Mouse (Mus musculus) ES-Bruce4 (cell line): ENCODE measurements around the gene Rhag. TPM values are rescaled to one million over a fixed set of nuclear protein-coding genes. Genes with fewer than 3 reads are reported as not detected.

Experiments
- H3K27ac ChIP-seq: 2 replicates; pipeline ENCODE4 v1.5.1; 2012; ENCODE audit warnings: low read length, inconsistent platforms; ENCODE audit not compliant: insufficient read depth
- H3K27me3 ChIP-seq: 2 replicates; pipeline ENCODE4 v1.6.1; 2012; ENCODE audit warnings: mild to moderate bottlenecking, low read length, inconsistent platforms; ENCODE audit not compliant: control insufficient read depth, poor library complexity, insufficient read depth, severe bottlenecking
- H3K36me3 ChIP-seq: 2 replicates; pipeline ENCODE4 v1.6.1; 2012; ENCODE audit warnings: inconsistent platforms, mild to moderate bottlenecking, low read length, moderate library complexity; ENCODE audit not compliant: control insufficient read depth, poor library complexity, insufficient read depth, severe bottlenecking
- H3K4me1 ChIP-seq: one replicate; pipeline ENCODE4 v1.8.1; 2011; ENCODE audit warnings: low read length; ENCODE audit not compliant: control insufficient read depth, insufficient read depth
- H3K4me3 ChIP-seq: 2 replicates; pipeline ENCODE4 v1.5.1; 2011; ENCODE audit warnings: low read depth, mild to moderate bottlenecking, low read length
- H3K9ac ChIP-seq: 2 replicates; pipeline ENCODE4 v1.6.1; 2012; ENCODE audit warnings: low read depth, mild to moderate bottlenecking, inconsistent platforms; ENCODE audit not compliant: poor library complexity, severe bottlenecking
- H3K9me3 ChIP-seq: replicated peaks from 2 replicates; pipeline ENCODE4 v1.6.1; 2012; ENCODE audit warnings: mild to moderate bottlenecking, low read length, inconsistent platforms; ENCODE audit not compliant: control insufficient read depth, poor library complexity, insufficient read depth, severe bottlenecking
- CTCF ChIP-seq: IDR thresholded peaks from one replicate; pipeline ENCODE4 v1.8.1; 2011; ENCODE audit warnings: low read depth, low read length
- EP300 ChIP-seq: IDR thresholded peaks from 2 replicates; pipeline ENCODE4 v1.6.1; 2011; ENCODE audit warnings: low read depth, low read length; ENCODE audit not compliant: insufficient read depth
- POLR2A ChIP-seq: IDR thresholded peaks from one replicate; pipeline ENCODE4 v1.8.1; 2011; ENCODE audit warnings: low read length; ENCODE audit not compliant: insufficient read depth
- polyA plus RNA-seq: library from polyadenylated mRNA; stranded (reverse); fragments of >200 nt; gene quantifications from 2 replicates; pipeline ENCODE4 v1.2.4, GENCODE M21; 2011; ENCODE audit warnings: low read depth; ENCODE audit not compliant: missing spikeins, insufficient read depth, insufficient read length

Gene Rhag
- polyA plus RNA-seq, 1 experiment = not detected

DNA sequence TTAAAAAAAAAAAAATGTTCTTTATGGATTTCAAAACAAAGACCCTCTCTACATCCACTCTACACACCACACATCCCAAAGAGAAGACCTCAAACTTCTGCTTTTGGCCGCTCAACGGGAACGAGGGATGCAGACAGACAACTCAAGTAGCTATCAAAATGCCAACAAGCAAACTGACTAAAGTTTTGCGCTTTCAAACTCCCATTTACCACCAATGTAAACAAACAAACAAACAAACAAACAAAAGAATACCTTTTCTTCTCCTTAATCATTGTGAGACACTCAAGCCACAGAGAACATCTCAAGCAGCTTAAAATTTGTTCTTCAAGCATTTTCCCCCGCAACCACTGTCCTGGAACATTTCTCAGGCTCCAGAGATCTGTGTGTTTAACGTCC is 68.6 kb downstream of the Rhag start:
- Histone ChIP-seq H3K9ac (peak overlapping the region; percentile 71), H3K9me3 (no peaks in the 10 kb centered on the region), H3K4me1 (no peaks in the 10 kb centered on the region), H3K4me3 (peak overlapping the region; percentile 69), H3K27ac (no peak overlapping the region), H3K36me3 (no peaks in the 10 kb centered on the region), H3K27me3 (no peaks in the 10 kb centered on the region)
- TF ChIP-seq EP300 (no peak), POLR2A (no peak), CTCF (no peak)

DNA sequence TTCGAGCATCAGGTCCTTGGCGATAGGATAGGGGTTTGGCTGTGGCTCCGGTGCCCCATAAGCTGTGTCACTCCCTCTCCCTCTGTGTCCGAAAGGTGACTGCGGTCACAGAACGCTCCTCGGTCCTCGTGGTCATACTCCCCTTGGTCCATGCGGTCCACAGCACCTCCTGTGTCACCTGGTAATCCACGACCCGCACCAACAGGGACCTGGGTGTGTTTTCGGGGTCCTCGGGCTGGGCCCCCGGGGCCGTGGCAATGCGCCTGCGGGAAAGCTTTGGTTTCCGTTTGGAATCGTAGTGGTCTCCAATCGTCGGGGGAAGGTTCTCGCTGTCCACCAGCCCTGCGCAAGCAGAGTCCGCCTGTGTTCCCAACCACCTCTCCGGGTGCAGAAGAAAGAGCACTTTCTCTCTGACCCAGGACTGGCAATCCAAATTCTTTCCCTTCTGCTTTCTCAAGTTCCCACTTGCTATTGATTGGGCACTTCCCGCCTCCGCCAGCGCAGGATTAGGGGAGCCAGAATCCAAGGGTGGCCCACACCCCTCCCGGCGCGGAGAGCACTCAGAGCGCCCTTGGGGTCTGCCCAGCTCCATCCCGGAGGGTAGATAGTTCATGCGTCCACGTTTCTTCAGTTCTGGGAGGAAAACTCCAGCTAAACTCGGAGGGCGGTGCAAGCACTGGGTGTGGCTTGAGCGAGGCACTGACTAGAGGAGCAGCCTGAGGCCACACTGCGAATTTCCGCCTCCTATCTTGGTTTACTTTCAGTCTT is 69.2 kb downstream of the Rhag start, which contains the start of gene 9130008F23Rik:
Gene 9130008F23Rik, minus strand, starts transcription at position 636 of the 768 bp plus-strand sequence.
- TF ChIP-seq EP300 (peak; percentile 39; the same call in 1 of the 2 replicates), CTCF (no peak)
- H3K9ac ChIP-seq = peak within 1 kb of the TSS; percentile 71
- H3K27me3 ChIP-seq = no peaks in the 10 kb centered on the region
- no peaks in the 10 kb centered on the region for H3K36me3 ChIP-seq
- H3K27ac ChIP-seq = 0 out of 2 replicates have a peak within 1 kb of the TSS, but pooled peaks have one; percentile 7
- H3K4me1 ChIP-seq = no peaks in the 10 kb centered on the region
- no peaks in the 10 kb centered on the region for H3K9me3 ChIP-seq
- H3K4me3 ChIP-seq = peak within 1 kb of the TSS; percentile 69

DNA sequence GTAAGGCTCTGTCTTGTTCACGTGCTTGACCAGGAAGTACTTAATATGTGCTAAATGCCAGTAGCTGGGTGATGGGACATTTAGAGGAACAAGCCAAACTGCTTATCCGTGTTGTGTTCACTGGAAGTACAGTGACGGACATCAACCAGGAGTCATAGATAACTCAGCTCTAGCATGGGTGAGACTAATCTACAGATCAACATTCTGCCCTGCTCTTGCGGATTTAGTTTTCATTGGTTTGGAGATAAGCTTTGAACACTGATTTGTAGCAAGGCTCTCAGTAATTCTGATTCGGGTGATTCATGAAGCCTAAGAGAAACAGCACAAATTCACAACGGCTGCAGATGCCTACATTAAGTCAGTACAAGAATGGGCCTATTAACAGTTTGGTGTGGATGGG is 71.2 kb downstream of the Rhag start:
- no peak overlapping the region for H3K27ac ChIP-seq
- no peaks in the 10 kb centered on the region for H3K27me3 ChIP-seq
- no peaks in the 10 kb centered on the region for H3K9me3 ChIP-seq
- TF ChIP-seq CTCF (no peak), EP300 (no peak), POLR2A (no peak)
- no peaks in the 10 kb centered on the region for H3K4me1 ChIP-seq
- H3K9ac ChIP-seq = no peak overlapping the region
- H3K4me3 ChIP-seq = no peak overlapping the region
- no peaks in the 10 kb centered on the region for H3K36me3 ChIP-seq

DNA sequence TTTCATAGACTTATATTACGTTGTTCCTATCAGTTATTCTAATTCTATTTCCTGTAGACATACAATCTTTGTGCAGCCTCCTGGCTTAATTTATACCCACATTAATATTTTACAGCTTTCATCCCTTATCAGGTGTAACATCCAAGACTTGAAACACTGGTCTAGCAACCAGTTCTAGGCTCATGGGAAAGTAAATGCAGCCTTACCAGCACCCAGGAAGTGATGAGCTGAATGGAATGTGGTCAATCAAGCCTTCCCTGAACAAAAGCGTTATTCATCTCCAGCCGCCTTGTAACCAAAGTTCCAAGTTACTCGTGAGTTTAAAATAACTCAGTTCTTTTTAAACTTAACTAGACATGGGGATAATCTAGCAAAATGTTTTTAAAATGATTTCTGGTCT is 74.2 kb downstream of the Rhag start:
- H3K4me3 ChIP-seq = no peak overlapping the region
- no peaks in the 10 kb centered on the region for H3K36me3 ChIP-seq
- H3K27me3 ChIP-seq = no peaks in the 10 kb centered on the region
- TF ChIP-seq POLR2A (no peak), EP300 (no peak), CTCF (no peak)
- H3K4me1 ChIP-seq = no peaks in the 10 kb centered on the region
- no peaks in the 10 kb centered on the region for H3K9me3 ChIP-seq
- no peak overlapping the region for H3K9ac ChIP-seq
- H3K27ac ChIP-seq = no peak overlapping the region

DNA sequence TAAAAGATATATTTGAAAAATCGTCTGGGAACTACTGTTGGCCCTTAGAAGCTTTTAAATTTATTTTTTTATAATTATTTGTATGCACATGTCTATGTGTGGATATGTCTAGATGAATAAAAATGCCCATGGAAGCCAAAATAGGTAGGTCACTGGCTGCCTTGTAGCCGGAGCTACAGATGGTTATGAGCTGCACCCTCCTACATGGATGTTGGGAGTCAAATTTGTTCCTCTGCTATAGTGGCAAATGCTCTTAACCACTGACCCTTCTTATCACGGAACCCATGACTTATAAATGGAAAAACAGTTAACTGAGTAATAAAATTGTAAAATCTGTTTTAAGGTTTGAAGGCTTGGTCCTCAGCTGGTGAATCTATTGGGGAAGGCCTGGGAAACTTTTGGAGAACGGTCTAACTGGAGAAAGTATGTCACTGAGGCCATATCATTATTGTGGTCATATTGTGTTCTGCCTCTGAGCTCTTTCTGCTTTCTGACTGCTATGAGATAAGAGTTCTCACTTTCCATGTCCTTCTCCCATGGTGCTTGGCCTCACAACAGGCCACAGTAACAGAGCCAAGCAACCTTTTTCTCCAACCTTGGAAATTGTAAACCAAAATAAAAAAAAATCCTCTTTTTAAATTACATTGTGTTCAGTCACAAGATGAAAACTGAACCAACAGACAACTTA is 77.1 kb downstream of the Rhag start:
- no peak for TF ChIP-seq CTCF
- TF ChIP-seq EP300 = no peak
- TF ChIP-seq POLR2A = no peak
- Histone ChIP-seq H3K9ac (no peak overlapping the region), H3K4me3 (no peak overlapping the region), H3K9me3 (no peaks in the 10 kb centered on the region), H3K27me3 (no peaks in the 10 kb centered on the region), H3K27ac (no peak overlapping the region), H3K36me3 (no peaks in the 10 kb centered on the region), H3K4me1 (no peaks in the 10 kb centered on the region)

Other genes with a start within 250 kb of the Rhag start
- gene Esp6, start 249.6 kb upstream of the Rhag start, polyA plus RNA-seq = not detected in 2 replicates
- gene Esp4, start 212.5 kb upstream of the Rhag start, polyA plus RNA-seq = not detected in 2 replicates
- gene Esp3, start 179.1 kb upstream of the Rhag start, polyA plus RNA-seq = not detected in 2 replicates
- gene Esp1, start 84.0 kb upstream of the Rhag start, polyA plus RNA-seq = not detected in 2 replicates
- not detected in 2 replicates for gene Crisp2, start 4.1 kb upstream of the Rhag start, polyA plus RNA-seq
- gene 9130008F23Rik, start 69.4 kb downstream of the Rhag start, polyA plus RNA-seq = 6.8 and 8.5 TPM in 2 replicates
- gene Glyatl3, start 103.2 kb downstream of the Rhag start, polyA plus RNA-seq = not detected in 2 replicates
- gene Mut, start 123.6 kb downstream of the Rhag start, polyA plus RNA-seq = 26.4 and 29.5 TPM in 2 replicates
- 24.6 and 26.4 TPM in 2 replicates for gene Cenpq, start 123.9 kb downstream of the Rhag start, polyA plus RNA-seq